Mouse (Mus musculus) erythroblast, embryonic 14.5 days (primary cell): ENCODE measurements around the gene Nrarp.

Experiments
- GATA1 ChIP-seq: IDR thresholded peaks from 2 replicates; pipeline ENCODE4 v1.6.1; 2012; ENCODE audit warnings: low read length, inconsistent platforms, mixed read lengths
- TAL1 ChIP-seq: IDR thresholded peaks from 3 replicates; pipeline ENCODE4 v1.6.1; 2012; ENCODE audit warnings: low read length, inconsistent platforms, mixed read lengths

GRCm38 (mm10) chr2:25197946-25198345 lies 17.4 kb downstream of the Nrarp start:
- no peak for TF ChIP-seq TAL1
- no peak for TF ChIP-seq GATA1
